Mouse (Mus musculus): Measurements from ENCODE around the gene Hacl1. TPM values are rescaled to one million over a fixed set of nuclear protein-coding genes. Genes with fewer than 3 reads are reported as not detected.

Hacl1 gene
- polyA plus RNA-seq, 1 experiment from 2014 or later: 76.3 TPM

DNA sequence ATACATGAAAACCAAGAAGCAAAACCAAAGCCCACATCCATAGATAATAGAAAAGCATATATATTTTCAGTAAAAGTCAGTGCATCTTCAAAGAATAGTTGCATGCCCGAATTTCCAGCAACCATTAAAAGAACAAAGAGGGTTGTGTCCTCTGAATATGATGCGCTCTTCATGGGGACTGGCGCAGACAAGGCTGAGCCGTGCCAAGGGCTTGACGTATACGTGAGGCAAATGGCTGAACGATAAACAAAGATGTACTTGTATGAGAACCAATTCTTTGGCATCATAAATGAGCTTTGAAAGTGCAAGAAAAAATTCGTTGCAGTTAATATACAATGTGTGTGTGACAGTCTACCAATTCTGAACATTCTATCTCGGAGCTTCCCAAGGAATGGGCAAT lies 40.2 kb upstream of the Hacl1 start:
- Histone ChIP-seq H3K4me2 (ENCODE audit: low read length) (no peak overlapping the region), H3K36me3 (ENCODE audit: insufficient read depth, low read length) (no peaks in the 10 kb centered on the region), H3K9ac (ENCODE audit: low read depth, low read length) (no peak overlapping the region), H3K4me1 (replicated peaks; ENCODE audit: insufficient read depth, low read length) (no peaks in the 10 kb centered on the region), H3K9me3 (replicated peaks; ENCODE audit: low read length) (no peaks in the 10 kb centered on the region), H3K4me3 (replicated peaks; ENCODE audit: low read depth, low read length) (no peak overlapping the region), H3K27ac (no peak overlapping the region), H3K27me3 (ENCODE audit: insufficient read depth, low read length) (no peaks in the 10 kb centered on the region)
- TF ChIP-seq CTCF (IDR thresholded peaks at IDR 0.05; ENCODE audit: low read depth): no peak
- ATAC-seq (replicated peaks; ENCODE audit: low FRiP score, low read depth) (no peak), DNase-seq (ENCODE audit: low spot score) (no peak)
- 92% methylated on average over 9 of the region's 9 CpGs for WGBS

DNA sequence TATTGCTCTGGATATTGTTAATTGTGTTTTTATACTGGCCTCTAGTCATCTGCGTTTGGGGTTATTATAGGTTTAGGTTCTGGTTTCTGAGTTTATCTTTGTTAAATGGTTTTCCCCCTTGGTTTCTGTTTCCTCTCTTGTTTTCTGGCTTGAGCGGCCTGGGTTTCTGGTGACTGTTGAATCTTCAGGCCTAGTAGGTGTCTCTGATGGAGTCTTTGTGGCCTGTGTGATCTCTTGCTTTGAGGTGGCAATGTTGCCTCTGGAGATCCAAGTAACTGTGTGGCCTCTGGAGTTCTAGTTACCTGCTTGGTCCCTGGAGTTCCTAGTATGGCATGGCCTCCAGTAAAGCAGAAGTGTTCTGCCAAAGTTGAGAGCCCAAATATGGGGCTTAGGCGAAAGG lies 39.6 kb upstream of the Hacl1 start:
- Histone ChIP-seq H3K4me1 (replicated peaks; ENCODE audit: insufficient read depth, low read length) (no peaks in the 10 kb centered on the region), H3K36me3 (ENCODE audit: insufficient read depth, low read length) (no peaks in the 10 kb centered on the region), H3K27ac (no peak overlapping the region), H3K4me3 (replicated peaks; ENCODE audit: low read depth, low read length) (no peak overlapping the region), H3K27me3 (ENCODE audit: insufficient read depth, low read length) (no peaks in the 10 kb centered on the region), H3K9ac (ENCODE audit: low read depth, low read length) (no peak overlapping the region), H3K4me2 (ENCODE audit: low read length) (no peak overlapping the region), H3K9me3 (replicated peaks; ENCODE audit: low read length) (no peaks in the 10 kb centered on the region)
- TF ChIP-seq CTCF (IDR thresholded peaks at IDR 0.05; ENCODE audit: low read depth): no peak
- ATAC-seq (replicated peaks; ENCODE audit: low FRiP score, low read depth): no peak
- WGBS: 94% methylated on average over 3 of the region's 3 CpGs
- no peak for DNase-seq (ENCODE audit: low spot score)

DNA sequence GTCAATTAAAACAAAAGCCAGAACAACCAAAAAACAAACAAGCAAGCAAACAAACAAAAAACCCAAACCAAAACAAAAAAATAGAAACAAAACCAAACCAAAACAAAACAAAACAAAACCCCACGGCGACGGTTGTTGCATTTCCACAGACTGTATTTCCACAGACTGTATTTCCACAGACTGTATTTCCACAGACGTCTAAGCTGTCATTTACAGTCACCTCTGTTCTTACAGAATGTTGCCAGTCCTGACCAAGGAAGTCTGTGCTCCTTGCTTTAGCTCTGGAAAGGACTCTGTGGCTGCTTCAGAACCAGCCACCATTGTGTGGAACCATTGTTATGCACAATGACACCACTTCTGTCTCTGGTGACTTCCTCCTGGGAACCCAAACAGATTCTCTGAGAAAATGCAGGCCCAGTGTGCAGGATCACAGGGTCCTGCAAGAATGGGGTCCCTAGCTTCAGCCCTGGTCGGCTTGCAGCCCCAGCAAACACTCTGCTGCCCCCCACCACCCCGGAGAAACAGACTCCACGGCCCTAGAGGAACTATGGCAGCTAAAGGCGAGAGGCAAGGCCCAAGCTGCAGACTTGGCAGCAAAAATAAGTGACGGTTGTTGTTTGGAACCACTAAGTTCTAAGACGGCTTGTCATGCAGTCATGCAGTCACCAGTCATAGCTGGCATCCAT lies 30.7 kb upstream of the Hacl1 start:
- DNase-seq (ENCODE audit: low spot score) (no peak), ATAC-seq (replicated peaks; ENCODE audit: low FRiP score, low read depth) (no peak)
- WGBS: 69% methylated on average over 10 of the region's 10 CpGs
- H3K27ac ChIP-seq: no peak overlapping the region
- H3K36me3 ChIP-seq (ENCODE audit: insufficient read depth, low read length): peaks cover 7% of the 10 kb centered on the region; the same call in 1 of the 2 replicates
- H3K4me2 ChIP-seq (ENCODE audit: low read length): no peak overlapping the region
- no peaks in the 10 kb centered on the region for H3K27me3 ChIP-seq (ENCODE audit: insufficient read depth, low read length)
- H3K4me3 ChIP-seq (replicated peaks; ENCODE audit: low read depth, low read length): no peak overlapping the region
- no peak for TF ChIP-seq CTCF (IDR thresholded peaks at IDR 0.05; ENCODE audit: low read depth)
- no peaks in the 10 kb centered on the region for H3K9me3 ChIP-seq (replicated peaks; ENCODE audit: low read length)
- no peaks in the 10 kb centered on the region for H3K4me1 ChIP-seq (replicated peaks; ENCODE audit: insufficient read depth, low read length)
- no peak overlapping the region for H3K9ac ChIP-seq (ENCODE audit: low read depth, low read length)

DNA sequence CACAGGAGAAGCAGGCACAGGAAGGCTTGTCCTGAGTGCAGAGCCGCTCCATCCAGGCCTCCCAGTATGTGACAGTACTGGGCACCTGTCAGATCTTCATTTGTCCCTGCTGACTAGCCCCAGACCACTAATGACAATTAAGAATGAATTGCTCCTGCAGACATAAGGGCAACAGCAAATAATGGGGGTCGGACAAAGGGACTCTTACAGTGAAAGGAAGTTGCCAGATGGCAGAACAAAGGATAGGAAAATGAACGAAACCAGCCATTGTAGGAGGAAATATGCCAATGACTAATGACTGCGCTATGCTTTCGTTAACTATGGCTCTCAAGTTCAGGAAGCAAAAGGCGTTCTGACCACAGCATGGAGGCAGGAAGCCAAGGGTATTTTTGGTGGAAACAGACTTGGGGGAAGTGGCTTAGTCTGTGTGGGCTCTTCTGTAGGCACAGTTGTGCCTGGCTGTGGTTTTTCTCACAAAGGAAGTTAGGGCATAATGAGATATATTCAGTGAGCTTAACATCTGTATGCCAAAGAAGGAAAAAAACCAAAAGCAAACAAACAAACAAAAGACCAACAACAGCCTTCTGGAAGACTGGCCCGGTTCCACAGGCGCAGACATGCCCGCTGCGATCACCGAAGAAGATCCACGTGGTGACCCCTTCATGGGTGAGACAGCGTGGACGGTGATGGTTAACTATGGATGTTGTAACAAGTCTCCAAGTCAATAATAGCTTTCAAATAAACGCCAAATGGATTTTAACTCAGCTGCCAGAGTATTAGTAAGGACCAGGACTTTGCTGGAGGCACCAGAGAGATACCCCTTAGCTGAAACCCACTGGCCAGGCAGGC lies 28.8 kb upstream of the Hacl1 start:
- H3K27ac ChIP-seq: peak overlapping the region; percentile 60
- H3K4me3 ChIP-seq (replicated peaks; ENCODE audit: low read depth, low read length): no peak overlapping the region
- no peaks in the 10 kb centered on the region for H3K4me1 ChIP-seq (replicated peaks; ENCODE audit: insufficient read depth, low read length)
- WGBS: 80% methylated on average over 15 of the region's 15 CpGs
- peak; percentile 49 for DNase-seq (ENCODE audit: low spot score)
- no peaks in the 10 kb centered on the region for H3K27me3 ChIP-seq (ENCODE audit: insufficient read depth, low read length)
- no peak for ATAC-seq (replicated peaks; ENCODE audit: low FRiP score, low read depth)
- no peaks in the 10 kb centered on the region for H3K9me3 ChIP-seq (replicated peaks; ENCODE audit: low read length)
- H3K4me2 ChIP-seq (ENCODE audit: low read length): no peak overlapping the region
- H3K9ac ChIP-seq (ENCODE audit: low read depth, low read length): no peak overlapping the region
- no peak for TF ChIP-seq CTCF (IDR thresholded peaks at IDR 0.05; ENCODE audit: low read depth)
- peaks cover 7% of the 10 kb centered on the region; the same call in 1 of the 2 replicates for H3K36me3 ChIP-seq (ENCODE audit: insufficient read depth, low read length)

DNA sequence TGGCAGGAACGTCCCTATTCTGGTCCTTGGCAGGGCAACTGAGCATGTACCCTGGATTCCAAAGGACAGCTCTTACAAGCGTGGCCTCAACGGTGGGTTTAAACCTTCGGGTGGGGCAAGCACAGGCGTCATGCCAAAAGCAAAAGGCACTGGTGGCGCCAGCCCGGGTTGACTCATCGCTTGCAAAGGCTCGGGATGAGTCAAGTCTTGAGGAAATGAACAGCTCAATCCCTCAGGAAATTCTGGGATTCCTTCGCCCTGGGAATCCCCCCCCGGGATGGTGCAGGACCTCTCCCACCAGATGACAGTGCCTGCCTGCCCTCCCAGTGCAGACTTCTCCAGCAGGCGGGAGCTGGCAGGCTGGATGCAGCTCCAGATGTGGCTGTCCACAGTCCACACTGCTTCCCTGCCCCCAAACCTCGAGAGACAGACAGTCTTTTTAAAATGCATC lies 28.1 kb upstream of the Hacl1 start:
- 70% methylated on average over 13 of the region's 13 CpGs for WGBS
- TF ChIP-seq CTCF (IDR thresholded peaks at IDR 0.05; ENCODE audit: low read depth): no peak
- Histone ChIP-seq H3K9ac (ENCODE audit: low read depth, low read length) (no peak overlapping the region), H3K9me3 (replicated peaks; ENCODE audit: low read length) (no peaks in the 10 kb centered on the region), H3K4me2 (ENCODE audit: low read length) (no peak overlapping the region), H3K4me1 (replicated peaks; ENCODE audit: insufficient read depth, low read length) (no peaks in the 10 kb centered on the region), H3K27ac (peak overlapping the region; percentile 60), H3K36me3 (ENCODE audit: insufficient read depth, low read length) (peaks cover 7% of the 10 kb centered on the region; the same call in 1 of the 2 replicates), H3K27me3 (ENCODE audit: insufficient read depth, low read length) (no peaks in the 10 kb centered on the region), H3K4me3 (replicated peaks; ENCODE audit: low read depth, low read length) (no peak overlapping the region)
- ATAC-seq (replicated peaks; ENCODE audit: low FRiP score, low read depth) (no peak), DNase-seq (ENCODE audit: low spot score) (peak; percentile 29)

DNA sequence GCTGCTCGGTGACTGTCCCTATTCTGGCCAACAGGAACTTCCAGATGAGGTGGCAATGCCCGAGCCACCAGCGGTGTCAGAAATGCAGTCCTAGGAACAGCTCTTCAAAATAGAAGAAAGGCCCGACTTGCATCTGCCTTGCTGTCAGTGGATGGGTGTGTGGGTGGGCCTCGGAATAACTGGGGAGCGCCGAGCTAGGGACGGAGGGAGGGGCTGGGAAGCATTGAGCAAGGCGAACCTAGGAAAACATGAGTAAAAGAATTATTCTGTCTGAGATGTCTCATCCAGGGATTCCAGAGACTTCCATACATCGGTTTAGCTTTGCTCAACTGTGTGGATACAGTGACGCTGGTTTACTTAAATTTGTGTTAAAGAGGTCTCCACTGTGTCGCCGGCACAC lies 27.2 kb upstream of the Hacl1 start:
- Histone ChIP-seq H3K9ac (ENCODE audit: low read depth, low read length) (no peak overlapping the region), H3K9me3 (replicated peaks; ENCODE audit: low read length) (no peaks in the 10 kb centered on the region), H3K27me3 (ENCODE audit: insufficient read depth, low read length) (no peaks in the 10 kb centered on the region), H3K4me1 (replicated peaks; ENCODE audit: insufficient read depth, low read length) (peaks cover 9% of the 10 kb centered on the region), H3K36me3 (ENCODE audit: insufficient read depth, low read length) (peaks cover 7% of the 10 kb centered on the region; the same call in 1 of the 2 replicates), H3K4me3 (replicated peaks; ENCODE audit: low read depth, low read length) (no peak overlapping the region), H3K27ac (peak overlapping the region; percentile 14; the same call in 1 of the 2 replicates), H3K4me2 (ENCODE audit: low read length) (no peak overlapping the region)
- no peak for TF ChIP-seq CTCF (IDR thresholded peaks at IDR 0.05; ENCODE audit: low read depth)
- ATAC-seq (replicated peaks; ENCODE audit: low FRiP score, low read depth) (no peak), DNase-seq (ENCODE audit: low spot score) (no peak)
- 85% methylated on average over 13 of the region's 13 CpGs for WGBS

Measured in kidney, postnatal 0 days (tissue).